Mouse (Mus musculus): ENCODE measurements at regions not wholly inside any gene's neighbourhood (a gene's known extent, or its start where the extent isn't known, plus 50 kb on each side); places are given as distances from the start of the nearest gene placed in this dataset.

DNA sequence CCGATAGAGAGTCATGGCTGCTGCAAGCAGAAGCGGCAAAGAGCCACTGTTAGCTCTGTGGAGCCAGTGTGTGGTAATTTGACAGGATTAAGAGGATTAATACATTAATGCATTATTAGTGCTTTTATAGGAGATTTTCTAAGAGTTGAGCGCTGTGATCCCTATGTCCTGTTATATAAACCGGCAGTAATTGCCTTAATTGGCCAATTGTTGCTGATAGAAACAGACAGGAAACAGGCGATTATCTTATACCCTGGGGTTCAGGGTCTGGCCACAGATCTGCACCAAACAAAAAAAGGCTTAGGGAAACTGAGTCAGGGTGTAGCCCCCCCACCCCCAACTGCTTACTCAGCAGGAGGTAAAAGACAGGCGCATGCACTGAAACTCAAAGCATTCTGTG, 436.7 kb downstream of the Cdk5rap2 start:
- no peak for DNase-seq (ENCODE audit: low spot score in 2 of 2)

DNA sequence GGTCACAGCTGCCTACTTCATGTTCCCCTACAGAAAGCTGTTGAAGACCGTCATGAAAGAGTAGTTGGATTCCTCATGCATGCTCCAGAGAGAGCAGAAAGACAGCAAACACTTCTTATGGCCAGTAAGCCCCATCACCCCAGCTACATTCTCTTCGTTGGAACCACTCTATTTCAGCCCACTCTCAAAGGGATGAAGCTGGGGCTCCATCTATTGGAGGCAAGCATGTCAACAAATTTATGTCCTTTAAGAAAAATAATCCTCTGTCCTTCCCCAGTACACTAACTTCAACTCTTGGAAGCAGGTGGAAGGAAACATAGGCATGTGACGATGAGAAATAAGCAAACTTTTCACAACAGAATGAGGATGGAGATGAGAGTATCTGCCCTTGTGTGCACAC, 438.5 kb downstream of the Cdk5rap2 start:
- no peak for DNase-seq (ENCODE audit: low spot score in 2 of 2)

DNA sequence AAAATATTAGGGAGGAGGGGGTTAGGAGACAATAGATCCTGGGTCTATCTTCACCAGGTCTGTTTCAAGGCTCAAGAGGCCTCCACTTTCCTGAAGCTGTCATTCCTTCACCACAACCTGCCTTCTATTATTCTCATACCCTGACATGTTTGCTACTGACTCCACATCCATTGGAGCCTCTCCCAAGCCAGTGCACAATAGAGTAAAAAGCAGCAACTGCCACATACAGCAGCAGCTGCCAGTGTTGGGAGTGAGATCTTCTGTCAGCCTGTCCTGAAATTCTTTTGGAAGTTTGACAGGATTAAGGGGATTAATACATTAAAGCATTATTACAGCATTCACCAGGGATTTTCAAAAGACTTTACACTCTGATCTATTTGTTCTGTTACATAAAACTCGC, 441.8 kb downstream of the Cdk5rap2 start:
- DNase-seq (ENCODE audit: low spot score in 2 of 2): no peak

Measured in frontal cortex, postnatal 25 days (tissue).